Mouse (Mus musculus) liver, postnatal 0 days (tissue): Measurements from ENCODE around the gene Senp7.

Experiments
- CTCF ChIP-seq: sonication (generic); IDR thresholded peaks from 2 replicates; pipeline ENCODE4 v1.5.1; 2016; ENCODE audit warnings: antibody characterized with exemption, low read depth
- EP300 ChIP-seq: IDR thresholded peaks from 2 replicates; pipeline ENCODE4 v1.6.1; 2016; ENCODE audit warnings: antibody characterized with exemption, low read depth, mild to moderate bottlenecking

- TF ChIP-seq CTCF (no peak), EP300 (no peak)
These were observed 91.8 kb downstream of the Senp7 start for GRCm38 (mm10) chr16:56139921-56140320.
